Mouse (Mus musculus) ovary, postnatal 36 days (tissue): Measurements from ENCODE around the gene Dnph1.
"Not testable (repeated sequence)": the region's sequence is repeated elsewhere in the genome, so short reads cannot be mapped to it uniquely, and the experiment has no call there.

ENCODE experiments used
- DNase-seq: peaks from one replicate; pipeline ENCODE4 v3.0.0; 2022; ENCODE audit warnings: low spot score, mixed read lengths

Dnph1 gene

DNA sequence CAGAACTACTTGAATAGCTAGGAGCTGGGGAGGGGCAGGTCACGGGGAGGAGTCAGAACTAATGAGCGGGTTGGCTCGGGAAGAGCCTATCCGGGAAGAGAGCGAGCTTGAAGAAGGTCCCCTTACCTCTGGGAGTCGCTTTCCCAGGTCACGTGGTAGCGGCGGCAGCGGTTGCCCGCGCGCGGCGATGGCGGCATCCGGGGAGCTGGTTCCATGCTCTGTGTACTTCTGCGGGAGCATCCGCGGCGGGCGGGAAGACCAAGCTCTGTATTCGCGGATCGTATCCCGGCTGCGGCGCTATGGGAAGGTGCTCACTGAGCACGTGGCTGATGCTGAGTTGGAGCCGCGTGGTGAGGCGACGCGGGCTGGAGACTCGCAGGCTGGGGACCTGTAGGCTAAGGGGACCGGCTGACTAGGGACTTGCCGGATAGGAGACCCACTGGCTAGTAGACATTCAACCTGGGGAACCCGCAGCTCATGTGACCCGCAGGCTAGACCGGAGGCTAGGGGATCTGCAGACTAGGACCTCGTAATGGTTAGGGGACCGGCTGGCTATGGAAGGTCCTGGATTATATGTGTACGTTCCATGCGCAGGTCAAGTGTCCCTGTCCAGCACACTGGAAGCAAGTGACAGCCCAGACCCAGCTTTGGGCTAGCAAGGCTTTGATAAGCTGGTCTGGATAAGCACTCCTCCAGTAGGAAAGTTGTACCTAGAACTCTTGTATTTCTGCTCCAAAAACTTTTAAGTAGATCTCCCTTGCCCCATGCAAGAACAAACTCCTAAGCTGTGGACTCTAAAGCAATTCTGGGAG lies at the start of gene Dnph1:
Dnph1 (plus strand) TSS at position 89 of the 812 bp plus-strand sequence.
- DNase-seq, result peak; percentile 80

DNA sequence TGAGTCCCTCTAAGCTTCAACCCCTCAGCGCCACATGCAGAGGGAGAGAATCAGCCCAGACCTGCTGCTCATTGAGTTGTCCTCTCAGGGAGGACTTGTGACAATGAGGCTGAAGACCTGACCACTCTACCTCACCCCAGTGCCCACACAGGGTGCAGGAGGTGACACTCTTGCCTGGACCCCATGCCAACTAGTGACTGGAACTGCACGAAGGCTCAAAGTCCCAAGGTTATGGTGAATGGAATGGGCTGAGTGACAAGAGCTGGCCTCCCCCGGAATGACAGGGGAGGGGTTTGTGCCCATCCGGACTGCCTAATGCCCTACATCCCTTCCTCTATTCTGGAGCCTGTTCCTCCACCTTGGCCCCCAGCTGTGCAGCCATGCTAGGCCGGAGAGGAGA lies 43.8 kb upstream of the Dnph1 start:
- DNase-seq, result no peak

DNA sequence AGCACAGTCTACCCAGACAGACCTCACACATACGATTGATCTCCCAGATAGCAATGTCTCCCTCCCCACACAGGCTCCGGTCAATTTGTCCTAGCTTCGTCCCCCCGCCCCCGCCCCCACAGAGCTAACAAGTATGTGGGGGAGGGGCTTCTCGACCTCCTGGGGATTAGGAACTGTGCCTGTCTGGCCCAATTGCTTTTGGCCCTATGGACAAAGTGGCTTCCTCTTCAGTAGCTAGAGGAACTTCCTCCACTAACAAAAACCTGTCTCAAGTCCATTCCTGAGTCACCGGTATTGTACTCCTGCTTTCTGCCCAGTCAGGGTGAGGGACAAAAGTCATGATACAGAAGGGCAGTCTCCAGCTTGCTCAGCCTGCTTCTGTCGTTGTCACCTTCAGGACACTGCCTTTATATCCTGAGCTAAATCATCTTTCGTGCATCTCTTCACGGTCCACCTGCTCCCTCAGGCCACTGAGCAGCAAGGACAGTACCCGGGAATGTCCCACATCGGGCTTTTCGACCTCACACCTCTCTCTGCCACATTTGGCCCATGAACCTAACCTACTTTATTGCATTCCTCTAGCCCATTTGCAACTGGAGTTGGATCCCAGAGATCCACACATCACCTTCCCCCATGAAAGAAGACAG lies 43.1 kb upstream of the Dnph1 start:
- DNase-seq, result no peak

DNA sequence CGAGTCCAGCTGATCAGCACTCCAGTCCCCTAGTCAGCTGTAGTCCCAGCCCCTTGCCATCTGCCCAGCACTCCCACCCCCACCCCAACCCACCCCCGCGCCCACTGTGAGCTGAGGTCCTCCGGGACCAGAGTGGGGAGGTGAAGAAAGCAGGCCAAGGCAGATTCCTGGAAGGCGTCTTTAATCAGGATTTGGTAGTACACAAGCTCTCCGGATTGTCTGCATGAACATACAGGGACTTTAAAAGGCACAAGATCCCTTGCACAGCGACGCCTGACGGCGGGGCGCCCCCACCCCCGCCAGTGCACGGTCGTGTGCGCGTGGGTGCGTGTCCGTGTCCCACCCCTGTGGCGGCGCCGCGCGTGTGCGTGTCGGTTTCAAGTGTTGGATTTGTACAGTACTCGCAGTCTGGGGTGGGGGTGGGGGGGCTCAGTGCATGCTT lies 42.5 kb upstream of the Dnph1 start:
- DNase-seq, result no peak

DNA sequence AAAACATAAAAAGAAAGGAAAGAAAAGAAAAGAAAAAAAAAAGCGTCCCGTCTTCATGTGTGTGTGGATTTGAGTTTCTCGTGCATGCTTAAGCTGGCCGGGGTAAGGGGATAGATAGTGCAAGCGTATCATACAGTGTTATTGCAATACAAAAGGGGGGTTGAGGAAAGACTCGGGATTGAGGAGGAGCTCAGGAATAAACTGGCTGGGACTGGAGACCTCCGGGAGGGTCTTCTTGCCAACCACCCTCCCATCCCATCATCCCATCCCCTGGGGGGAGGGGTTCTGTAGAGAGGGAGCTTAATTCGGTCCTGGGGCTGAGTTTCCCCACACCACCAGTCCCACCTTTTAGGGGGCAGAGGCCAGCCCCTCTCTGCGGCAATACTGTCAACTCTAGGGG lies 42.0 kb upstream of the Dnph1 start:
- DNase-seq, result no peak

DNA sequence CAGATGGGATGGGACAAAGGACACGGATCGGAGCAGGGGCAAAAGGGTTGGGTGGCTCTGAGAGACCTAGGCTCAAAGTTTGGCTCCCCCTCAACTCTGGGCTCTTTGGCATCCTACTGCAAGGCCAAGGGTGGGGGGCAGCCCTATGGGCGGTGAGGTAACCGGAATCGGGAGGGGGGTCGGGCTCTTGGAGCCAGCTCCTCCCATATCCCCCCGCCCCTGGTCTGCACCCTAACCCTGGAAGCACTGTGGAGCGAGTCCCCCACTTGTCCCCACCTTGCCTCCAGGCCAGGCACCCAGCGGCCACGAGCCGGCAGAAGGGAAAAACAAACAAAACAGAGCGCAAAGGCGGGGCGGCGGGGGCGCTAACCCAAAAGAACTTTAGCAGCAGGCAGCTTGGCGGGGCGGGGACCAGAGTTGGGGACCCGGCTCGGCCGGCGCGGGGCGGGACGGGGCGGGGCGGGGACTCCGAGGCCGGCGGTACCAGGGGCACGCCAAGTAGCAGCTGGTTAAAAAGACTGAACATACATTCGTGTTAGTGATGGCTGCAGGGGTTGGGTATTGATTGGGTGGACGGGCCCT lies 41.3 kb upstream of the Dnph1 start:
- peak; percentile 37 for DNase-seq

DNA sequence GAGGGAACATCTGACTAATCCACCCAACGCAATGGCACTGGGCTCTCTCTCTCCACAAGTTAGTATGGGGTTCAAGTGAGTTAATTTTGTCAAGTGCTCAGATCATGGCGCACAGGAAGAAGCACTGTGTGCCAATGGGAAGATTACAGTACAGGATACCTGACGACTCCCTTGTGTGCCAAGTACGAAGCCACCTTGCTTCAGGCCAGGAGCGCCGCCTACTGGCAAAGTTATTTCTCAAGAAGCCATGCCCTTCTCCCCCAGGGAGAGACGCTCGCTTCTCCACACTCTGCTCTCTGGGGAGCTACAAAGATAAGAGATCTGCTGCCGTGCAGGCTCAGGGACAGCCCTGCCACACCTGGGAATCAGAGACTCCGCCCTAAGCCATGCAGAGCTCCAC lies 38.7 kb upstream of the Dnph1 start:
- peak; percentile 51 for DNase-seq

DNA sequence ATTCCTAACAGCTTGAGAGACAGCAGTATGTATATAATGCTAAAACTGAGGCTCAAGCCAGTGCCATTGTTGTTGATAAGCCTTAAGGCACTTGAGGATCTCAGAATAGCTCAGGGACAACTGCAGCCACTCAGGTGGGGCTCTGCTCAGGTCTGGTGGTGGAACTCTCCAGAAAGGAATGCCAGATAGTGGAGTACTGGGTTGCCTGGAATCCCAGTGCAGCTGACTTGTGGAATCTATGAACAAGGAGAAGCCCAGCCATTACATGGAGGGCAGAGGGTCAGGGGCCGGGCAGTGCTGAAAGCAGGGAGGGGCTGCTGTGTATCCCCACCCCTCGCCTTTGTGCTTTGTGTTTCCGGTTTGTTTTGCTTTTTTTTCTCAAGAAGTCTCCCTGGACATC lies 38.1 kb upstream of the Dnph1 start:
- DNase-seq, result no peak

DNA sequence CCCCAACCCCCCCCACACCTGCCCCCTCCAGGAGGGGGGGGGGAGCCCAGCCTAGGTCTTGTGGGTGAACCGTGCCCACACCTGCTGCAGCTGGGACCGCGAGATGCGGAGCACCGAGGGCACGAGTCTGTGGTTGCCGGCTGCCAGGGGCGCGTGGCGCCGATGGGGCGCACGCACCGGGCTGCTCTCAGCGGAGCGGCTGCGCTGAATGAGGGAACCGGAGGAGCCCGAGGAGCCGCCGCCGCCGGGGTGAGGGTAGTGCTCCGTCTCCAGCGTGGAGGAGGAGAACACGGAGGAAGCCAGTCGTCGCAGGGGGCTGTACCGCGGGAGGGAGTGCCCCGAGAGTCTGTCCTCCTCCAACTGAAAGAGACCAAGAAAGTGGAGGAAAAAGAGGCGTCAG lies 35.8 kb upstream of the Dnph1 start:
- DNase-seq, result no peak

DNA sequence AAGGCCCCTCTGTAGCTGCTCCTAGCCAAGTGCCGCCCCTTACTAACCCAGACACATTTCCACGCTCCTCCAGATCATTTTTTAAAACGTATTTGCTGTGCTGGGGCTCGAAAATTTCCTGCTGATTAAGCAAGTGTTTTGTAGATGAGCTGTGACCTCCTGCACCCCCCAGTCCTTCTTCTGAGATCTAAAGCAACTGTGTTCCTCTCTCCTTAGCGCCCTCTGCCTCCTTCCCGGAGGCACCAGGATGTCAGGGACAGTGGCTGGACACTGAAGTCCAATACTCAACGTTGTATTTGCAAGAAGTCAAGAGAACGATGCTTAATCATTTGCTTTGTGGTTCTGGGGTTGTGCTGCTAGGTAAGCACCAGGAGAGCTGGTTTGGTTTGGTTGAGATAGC lies 35.2 kb upstream of the Dnph1 start:
- DNase-seq, result no peak

DNA sequence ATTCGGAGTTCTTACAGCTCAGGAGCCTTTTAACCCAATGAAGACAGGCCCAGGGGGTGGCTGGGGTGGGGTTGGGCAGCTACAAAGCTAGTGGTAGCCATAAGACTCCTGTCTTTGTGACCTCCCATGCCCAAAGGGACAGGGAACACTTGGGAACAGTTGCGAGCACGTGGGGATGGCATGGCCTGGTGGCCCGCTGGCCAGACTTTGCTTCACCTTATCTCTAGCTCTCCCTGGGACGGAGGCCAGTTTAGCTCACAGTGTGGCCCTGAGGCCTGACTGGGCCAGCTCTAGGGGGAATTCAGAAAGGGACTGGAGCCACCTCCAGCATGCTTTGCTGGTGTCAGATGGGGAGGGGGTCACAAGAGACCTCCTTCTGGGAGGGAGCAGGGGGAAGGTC lies 34.3 kb upstream of the Dnph1 start:
- no peak for DNase-seq

DNA sequence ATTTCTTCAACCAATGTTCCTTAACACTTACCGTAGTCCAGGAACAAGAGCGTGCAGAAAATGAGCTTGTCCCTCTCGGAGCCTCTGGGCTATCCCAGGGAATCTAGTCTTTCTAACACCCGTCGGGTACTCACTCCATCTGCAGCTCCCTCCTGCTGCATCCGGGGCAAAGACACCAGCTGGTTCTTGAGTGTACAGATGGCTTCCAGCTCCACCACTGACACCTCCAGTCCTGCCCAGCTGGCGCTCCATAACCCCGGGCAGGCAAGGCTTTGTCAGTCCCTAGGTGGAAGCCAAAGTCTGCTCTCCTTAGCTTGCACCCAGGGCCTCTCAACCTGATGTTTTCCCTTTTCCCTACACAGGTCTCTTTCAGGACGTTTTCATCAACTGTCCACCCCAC lies 28.7 kb upstream of the Dnph1 start:
- DNase-seq, result no peak

DNA sequence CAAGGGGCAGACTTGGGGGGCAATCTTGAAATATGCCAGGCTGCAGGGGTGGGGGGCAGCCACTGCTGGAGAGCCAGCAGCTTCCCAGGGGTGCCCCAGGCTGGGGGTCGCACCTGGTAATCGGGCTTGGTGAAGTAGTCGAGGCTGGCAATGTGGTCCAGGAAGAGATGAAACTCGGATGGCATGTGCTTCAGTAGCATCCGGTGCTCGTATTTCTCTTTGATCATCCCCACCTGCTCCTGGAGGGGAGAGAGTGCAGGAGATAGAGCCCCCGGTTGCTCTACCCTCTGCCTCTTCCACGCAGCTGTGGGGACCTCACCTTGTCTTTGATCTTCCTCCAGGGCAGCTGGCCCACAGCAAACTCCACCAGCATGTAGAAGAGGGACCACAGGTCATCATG lies 19.9 kb upstream of the Dnph1 start:
- no peak for DNase-seq

DNA sequence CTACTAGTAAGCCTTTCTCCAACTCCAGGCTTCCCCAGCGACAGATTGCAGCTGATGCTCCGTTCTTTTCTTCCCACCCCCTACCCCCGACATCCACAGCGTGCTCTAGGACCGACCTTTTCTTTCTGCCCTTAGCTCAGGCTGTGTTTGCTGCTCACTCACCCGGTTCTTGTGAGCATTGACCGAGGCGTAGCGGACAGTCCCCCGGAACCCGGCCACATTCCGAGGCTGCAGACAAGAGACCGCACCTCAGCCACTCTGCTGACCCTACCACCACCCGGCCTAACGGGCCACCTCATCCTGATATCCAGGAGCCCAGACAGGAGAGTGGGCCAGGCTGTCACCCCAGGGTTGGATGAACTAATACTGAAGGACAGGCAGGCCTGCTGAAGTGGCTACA lies 19.2 kb upstream of the Dnph1 start:
- DNase-seq, result no peak

DNA sequence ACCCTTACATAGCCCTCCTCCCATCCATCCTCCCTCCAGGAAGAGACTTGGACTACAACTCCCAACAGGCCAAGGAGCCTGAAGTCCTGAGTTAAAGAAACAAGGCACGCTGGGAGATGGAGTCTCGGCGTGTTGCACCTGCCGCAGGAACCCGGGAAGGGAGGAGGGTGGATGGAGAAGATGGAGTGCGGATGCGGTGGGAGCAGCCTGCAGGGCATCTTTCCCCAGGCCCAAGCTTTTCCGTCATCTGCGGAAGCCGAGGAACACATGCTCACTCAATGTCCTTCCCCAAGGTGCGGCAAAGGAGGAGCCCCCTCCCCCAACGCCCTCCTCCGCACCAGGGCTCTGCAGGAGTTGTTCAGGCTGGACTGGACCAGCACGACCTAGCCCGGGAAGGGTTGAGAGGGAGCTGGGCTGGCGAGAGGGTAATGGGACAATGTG lies 12.9 kb upstream of the Dnph1 start:
- peak; percentile 36 for DNase-seq

DNA sequence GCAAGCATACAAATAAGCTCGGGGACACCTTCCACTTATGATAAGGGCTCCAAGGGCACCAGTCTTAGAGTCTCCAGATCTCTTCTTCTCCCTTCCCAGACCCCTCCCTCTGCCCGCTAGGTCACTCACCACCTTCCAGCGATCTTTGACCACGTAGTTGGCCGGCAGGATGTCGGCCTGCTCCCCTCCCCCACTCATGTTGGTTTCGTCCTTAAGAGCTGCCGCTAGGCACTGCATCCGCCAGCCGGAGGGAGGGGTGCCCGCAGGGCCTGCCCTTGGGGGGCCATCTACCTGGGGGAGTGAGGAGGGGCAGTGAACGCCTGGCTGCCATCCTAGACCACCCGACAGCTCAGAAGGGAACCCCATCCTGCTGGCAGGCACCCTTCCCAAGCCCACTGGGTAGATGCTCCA lies 12.5 kb upstream of the Dnph1 start:
- no peak for DNase-seq

DNA sequence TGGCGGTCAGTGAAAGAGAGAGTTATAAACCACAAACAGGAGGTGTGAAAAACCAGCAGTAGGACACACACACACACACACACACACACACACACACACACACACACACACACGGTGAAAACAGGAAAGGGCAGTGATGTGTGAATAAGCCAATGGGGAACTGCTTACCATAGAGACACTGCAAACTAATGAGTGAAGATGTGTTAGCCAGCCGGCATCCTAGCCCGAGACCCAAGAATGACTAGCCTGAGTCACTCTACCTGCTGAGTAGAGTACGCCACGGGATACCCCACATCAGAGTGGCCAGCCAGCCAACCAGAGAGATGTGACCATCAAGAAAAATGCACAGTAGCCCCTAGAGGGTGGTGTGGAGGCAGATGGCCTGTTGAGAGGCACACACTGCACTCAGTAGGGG lies 12.0 kb upstream of the Dnph1 start:
- DNase-seq, result no peak

DNA sequence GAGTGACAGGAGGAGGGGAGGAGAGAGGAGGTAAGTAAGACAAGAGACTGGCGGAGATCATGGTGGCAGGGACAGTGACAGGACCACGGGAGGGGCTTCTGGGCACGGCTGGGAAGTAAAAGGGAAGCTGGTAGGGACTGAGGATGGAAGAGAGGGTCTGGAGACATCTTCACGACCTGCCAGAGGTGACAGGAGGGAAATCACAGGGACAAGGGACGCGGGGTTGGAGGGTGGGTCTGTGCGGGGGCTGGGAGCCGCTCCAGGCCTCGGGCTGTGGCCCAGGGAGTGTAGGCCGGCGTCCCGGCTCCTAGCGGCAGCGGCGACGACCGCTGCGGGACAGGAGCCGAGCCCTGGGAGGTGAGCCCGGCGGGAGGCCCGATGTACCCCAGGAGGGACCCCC lies 9.5 kb upstream of the Dnph1 start:
- no peak for DNase-seq

DNA sequence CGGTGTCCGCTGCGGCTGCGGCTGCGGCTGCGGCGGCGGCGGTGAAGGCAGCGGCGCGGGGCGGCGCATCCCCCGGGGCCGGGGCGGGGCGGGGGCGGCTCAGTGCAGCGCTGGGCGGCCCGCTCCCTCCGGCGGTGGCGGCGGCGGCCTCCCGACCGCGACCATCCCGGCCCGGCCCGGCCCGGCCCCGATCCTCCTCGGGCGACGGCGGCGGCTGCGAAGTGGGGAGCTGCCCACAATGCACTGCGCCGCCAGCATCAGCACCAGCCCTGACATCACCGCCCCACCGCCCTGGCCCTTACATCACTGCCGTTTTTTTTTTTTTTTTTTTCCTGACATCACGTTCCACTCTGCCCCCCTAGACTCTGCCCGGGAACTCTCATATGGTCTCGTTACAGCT lies 9.1 kb upstream of the Dnph1 start, which contains the start of gene Ttbk1:
Ttbk1 (minus strand) TSS at position 245 of the 400 bp plus-strand sequence.
- no peak for DNase-seq

DNA sequence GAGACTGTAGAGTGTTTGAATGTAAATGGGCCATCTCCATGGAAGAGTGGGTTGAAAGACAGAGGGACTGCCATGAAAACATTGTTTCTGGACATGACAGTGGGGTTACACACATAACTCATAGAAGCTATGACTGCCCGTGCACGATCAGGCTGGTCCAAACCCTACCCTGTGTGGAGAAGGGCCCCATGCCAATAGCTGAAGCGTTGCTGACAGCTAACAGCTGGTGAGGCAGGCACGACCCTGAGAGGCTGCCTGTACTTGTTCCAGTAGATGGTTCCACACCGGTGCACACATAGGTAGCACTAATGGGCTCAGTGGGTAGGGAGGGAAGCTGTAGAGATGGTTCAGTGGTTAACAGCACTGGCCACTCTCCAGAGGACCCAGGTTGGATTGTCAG lies 1.0 kb upstream of the Dnph1 start:
- DNase-seq, result no peak

DNA sequence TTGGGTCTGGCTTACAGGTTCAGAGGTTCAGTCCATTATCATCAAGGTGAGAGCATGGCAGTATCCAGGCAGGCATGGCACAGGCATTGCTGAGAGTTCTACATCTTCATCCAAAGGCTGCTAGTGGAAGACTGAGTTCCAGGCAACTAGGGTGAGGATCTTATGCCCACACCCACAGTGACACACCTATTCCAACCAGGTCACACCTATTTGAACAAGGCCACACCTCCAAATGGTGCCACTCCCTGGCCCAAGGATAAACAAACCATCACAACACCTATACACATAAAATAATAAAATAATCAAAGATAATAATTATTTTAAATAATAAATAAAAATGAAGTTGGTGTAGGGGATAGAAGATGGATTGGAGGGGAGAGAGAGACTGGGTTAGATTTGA lies 430 bp upstream of the Dnph1 start:
- DNase-seq, result not testable (repeated sequence)

DNA sequence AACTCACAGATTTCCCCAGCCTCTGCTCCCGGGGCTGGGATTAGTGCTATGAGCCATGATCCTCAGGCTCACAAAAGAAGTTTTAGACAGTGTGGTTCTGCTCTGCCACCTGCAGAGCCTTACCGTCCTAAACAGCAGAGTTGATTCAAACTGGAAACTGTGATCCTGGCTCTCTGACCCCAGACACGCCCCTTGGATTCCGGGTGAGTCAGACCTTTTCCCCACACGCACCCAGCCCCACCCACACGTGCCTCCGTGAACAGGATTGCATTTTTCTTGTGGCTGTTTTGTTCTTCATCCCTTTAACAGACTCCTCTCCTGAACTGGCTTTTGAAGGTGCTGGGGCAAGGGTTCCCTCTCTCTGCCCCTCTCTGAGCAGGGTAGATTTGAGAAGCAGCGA lies 1.4 kb downstream of the Dnph1 start:
- no peak for DNase-seq

DNA sequence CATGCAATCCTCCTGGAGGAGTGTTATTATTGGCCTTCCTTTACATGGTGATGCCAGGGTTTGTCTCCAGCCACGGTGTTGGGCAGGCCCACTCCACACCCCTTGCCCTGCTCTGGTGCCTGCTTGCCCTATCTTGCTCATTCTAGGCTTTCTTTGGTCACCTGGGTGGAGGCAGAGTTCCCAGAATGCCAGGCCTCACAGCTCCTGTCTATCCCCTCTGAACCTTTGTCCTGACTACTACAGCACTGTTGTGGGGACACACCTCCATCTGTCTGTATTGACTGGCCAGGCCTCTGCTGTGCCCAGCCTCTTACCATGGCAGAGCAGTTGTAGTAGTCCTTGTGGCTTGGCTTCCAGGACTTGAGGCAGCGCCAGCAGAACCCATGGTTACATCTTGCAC lies 6.3 kb downstream of the Dnph1 start:
- no peak for DNase-seq
